Mouse (Mus musculus): ENCODE measurements around the gene Slc39a5.
A peak's percentile ranks its signal among the peaks of the same experiment; 100 is the strongest.

The Slc39a5 gene

DNA sequence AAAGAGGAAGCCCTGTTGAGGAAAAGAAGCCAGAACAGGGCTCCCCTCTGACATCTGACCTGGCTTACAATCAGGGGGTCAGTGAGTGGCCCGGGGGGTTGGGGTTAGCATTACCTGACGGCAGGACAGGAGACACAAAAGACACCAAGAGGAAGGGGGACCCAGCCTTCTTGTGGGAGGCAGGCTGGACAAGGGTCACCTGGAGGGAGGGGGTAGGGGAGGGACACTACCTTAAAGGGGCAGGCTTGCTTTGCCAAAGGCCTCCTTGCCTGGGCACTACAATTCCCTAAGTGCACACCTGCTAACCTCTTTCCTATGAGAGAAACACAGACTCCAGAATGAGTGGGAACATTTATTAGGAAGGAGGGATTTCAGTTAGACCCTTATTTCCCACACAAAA, at the start of gene Slc39a5:
TSS of gene Slc39a5 (minus strand) at position 174 of the 400 bp plus-strand sequence.
- peak; percentile 63 for DNase-seq

DNA sequence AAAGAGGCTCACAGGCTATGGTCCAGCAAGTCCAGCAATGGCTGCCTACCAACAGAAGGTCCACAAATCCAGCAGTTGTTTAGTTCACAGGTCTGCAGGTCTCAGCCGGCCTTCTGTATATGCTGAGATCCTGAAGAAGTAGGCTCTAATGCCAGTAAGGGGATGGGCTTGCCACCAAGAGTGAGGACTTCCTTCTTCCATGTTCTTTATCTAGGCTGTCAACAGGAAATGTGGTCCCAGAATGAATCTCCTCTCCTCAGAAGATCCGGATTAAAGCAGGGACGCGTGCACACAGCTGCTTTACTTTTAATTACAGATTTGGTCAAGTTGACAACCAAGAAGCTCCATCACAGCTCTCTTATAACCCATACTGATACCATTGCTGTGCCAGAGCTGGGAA, 44.4 kb upstream of the Slc39a5 start:
- DNase-seq = peak; percentile 15

DNA sequence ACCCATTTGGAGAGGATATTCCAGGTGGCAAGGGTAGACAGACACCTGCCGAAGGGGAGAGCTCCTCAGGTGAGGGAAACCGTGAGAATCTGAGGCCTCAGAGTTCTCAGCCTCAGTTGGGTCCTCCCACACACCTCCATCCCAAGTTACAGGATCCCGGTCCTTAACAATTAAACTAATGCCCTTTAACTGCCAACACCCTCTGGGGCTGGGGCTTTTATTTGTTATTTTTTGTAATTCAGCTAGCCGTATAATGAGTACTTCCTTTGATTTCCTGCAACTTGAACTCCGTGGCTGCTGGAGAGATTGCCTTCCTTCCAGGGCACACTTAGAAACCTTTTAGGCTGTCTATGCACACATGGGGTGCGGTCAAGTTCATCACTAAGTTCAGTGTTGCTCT, 43.3 kb upstream of the Slc39a5 start:
- DNase-seq = no peak

DNA sequence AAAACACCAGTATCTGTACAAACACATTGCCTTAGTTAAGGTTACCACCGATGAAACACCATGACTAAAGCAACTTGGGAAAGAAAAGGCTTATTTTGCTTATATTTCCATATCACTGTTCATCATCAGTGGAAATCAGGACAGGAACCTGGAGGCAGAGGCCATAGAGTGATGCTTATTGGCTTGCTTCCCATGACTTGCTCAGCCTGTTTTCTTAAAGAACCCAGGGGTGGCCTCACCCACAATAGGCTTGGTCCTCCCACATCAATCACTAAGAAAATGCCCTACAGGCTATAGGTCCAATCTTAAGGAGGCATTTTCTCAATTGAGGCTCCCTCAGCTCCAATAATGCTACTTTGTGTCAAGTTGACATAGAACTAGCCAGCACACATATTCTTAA, 41.7 kb upstream of the Slc39a5 start:
- no peak for DNase-seq

DNA sequence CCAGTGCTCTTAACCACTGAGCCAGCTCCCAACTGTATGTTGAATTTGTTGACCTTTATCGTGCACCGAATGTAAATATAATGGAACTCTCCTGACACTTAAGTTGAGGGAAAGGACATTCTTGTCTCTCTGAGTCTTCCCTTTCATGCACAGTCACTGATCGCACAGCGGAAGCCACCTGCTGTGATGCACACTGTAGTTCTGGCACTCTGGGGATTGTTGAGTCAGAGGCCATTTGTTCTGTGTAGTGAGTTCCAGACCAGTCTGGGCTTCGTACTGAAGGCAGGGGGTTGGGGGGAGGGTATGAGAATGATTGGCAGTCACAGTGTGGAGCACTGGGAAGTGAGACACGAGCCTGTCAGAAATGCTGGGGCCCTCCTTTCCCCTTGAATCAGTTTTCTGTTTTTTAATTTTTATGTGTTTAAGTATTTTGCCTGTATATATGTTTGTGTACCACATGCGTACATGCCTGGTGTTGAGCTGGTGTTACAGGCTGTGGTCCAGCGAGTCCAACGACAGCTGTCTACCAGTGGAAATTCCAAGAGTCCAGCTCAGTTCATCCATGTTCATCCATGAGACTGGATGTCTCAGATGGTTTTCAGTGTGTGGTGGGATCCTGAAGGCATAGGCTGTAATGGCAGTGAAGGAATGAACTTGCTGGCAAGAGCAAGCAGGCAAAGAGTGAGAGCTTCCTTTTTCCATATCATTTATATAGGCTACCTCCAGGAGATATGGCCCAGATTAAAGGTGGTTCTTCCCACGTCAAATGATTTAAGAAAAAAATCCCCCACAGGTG, 40.5 kb upstream of the Slc39a5 start:
- no peak for DNase-seq

DNA sequence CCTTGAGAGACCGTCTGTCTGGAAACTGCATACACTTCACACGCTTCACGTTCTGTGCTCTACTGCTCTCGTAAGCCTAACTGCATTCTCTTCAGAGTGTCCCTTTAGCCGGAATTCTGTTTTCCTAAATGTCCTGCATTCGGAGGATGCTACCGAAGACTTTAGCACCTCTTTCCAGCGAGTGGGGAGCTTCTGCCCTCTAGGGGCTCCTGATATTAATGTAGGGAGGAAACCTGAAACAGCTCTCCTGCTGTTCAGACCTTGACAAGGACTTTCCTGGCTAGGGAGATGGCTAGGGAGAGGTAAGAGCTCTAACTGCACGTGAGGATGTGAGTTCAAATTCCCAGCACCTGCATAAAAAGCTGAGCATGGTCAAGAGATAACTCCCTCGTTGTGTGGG, 39.4 kb upstream of the Slc39a5 start:
- DNase-seq = peak; percentile 58

DNA sequence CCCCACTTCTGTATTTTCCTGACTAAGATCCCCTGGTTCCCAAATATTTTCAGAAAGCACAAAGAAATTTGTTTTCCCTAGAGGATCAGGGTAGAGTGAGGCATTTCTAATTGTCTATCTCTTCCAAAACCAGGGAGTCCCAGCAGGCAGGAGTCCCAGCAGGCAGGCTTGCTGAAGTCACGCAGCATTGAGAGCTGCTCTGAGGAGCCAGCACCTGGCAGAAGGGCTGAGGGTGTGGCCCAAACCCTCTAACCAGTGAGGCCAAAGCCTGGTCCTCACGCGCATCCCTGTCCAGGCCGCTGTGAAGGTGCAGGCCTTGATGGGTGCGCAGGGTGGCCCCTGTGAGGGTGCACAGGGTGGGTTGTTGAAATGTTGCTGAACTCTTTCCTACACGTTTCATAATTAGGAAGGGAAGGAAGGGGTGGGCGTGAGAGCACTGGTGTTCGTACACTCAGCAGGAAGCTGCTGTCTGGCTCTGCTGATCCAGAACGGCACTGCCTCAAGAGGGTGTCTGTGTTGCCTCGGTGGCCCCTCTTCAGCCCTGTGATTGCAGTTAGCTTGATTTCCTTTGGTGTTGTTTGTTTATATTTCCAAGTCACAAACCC, 37.7 kb upstream of the Slc39a5 start:
- DNase-seq = peak; percentile 50

DNA sequence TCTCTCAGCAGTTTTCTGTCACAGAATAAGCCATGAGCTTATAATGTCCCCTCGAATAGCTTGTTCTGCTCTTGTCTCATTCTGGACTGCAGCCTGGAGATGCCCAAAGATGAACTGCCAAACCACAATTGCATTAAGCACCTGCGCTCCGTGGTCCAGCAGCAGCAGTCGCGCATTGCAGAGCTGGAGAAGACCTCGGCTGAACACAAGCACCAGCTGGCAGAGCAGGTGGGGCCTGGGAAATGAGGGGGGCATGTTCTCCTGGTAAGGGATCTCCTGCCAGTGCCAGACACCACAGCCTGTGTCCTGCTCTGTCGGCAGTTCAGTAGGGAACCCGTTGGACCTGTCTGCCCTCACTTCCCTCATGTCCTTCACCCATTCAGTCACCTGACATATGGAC, 35.3 kb upstream of the Slc39a5 start:
- DNase-seq = no peak

DNA sequence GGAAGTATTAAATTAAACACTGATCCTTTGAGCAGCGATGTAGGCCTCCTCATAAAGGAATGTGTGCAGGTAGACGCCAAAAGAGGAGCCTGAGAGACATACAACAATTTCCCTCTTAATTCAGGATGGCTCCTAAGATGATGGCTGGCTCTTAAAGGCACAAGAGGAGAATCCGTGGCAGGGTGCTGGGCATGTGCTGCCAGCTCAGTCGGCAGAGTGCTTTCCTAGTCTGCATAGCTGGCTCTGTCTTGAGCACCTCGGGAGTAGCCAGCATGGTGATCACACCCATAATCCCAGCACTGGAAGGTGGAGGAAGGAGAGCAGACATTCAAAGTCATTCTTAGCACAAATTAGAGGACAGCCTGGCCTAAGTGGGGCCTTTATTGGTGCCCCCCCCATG, 34.8 kb upstream of the Slc39a5 start:
- no peak for DNase-seq

DNA sequence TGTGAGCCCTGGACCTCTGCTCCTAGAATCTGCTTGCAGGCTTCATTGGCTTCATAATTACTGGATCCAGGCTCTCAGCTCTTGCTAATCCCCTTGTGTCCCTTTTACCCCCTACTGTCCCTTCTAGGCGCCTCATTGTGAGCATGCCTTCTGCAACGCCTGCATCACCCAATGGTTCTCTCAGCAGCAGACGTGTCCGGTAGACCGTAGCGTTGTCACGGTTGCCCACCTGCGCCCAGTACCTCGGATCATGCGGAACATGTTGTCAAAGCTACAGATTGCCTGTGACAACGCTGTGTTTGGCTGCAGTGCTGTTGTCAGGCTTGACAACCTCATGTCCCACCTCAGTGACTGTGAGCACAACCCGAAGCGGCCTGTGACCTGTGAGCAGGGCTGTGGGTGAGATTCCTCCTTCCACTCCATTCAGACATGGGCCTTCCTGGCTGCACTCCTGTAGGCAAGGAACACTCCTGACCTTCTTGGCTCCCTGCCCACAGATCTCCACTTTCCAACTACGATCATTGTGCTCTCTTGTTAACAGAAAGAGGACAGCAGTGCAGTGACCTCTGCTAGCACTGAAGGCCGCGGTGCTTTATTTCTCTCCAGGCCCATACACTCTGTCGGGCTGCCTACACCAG, 34.3 kb upstream of the Slc39a5 start:
- DNase-seq = peak; percentile 89

DNA sequence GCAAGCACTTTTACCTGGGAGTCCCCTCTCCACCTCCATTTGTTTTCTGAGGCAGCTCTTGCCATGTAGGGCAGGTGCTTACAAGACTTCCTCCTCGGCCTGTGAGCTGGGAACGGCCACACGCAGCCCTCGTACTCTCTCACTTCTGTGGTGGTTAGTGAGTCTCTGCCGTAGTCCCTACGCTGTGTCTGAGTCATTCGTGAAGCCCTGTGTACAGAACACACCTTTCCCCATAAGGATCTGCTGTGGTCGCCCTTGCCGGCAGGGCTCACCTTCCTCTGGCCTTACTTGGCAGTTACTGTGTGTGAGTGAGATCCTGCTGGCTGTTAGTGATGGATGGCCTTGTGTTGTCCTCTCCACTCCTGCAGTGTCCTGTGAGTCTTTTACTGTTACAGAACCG, 33.7 kb upstream of the Slc39a5 start:
- no peak for DNase-seq

DNA sequence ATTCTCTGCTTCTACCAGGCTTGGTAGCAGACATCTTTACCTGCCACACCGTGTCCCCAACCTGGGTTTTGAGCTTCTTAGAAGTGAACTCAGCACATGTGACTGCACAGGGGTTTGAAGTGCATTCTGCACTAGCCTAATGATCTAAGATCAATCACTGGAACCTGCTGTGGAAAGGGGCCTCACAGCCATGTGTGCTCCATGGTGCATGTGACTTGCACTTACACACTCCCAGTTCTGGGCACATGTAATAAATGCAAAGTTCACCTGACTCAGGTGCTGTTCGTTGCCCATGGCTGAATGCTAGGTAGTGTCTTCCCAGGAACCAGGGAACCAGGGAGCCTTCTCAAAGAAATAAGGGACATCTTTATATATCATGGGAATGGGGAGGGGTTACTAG, 32.4 kb upstream of the Slc39a5 start:
- DNase-seq = no peak

DNA sequence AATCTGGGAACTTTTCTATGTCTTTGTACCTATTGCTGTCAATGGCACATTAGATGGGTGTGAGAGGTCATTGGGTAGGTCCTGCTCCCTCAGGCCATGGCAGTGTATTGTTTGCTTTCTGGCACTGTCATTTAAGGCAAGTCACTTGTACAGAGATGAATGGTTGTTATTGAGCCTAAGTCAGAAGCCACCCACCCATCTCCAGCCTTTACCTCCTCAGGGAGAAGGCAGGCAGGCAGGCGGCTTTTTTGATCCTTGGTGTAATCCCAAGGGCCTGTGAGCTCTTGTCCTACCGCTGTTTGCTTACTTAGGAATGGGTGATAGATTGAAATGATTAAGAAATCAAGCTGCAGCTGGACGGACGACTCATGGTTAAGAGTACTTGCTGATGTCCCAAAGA, 28.4 kb upstream of the Slc39a5 start:
- DNase-seq = no peak

DNA sequence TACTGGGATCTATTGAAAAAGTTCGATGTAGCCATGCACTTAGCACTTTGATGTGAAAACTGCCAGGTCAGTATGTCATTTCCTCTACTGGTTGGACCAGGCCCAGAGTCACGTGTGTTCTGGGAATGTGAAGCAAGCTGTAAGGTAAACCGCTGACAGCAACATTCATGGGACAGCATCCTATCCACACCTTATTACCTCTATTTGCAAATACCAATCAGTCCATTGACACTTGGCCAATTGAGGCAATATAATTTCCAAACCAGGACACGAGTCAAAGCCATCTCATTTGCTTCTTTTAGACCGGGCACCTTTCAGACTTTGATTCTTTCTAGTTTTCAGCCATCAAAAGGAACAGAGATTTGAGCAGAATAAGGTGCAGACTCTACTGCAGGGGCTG, 28.0 kb upstream of the Slc39a5 start:
- DNase-seq = no peak

DNA sequence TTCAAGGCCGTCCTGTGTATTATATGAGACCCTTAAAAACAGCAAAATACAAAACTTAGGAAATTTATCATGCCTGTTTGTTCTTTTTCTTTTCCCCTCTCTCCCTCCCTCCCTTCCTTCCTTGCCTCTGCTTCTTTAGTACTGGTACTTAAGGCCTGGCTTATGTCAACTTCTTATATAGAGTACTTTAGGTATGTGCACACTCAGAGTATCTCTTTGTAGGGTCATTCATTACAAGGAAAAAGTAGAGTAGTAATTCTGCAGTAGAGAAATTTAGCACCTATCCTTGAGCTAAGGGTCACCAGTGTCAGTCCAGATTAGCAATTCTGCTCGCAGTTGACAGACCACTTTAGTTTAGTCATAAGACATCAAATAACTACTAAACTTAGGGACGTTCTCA, 24.2 kb upstream of the Slc39a5 start:
- DNase-seq = no peak

DNA sequence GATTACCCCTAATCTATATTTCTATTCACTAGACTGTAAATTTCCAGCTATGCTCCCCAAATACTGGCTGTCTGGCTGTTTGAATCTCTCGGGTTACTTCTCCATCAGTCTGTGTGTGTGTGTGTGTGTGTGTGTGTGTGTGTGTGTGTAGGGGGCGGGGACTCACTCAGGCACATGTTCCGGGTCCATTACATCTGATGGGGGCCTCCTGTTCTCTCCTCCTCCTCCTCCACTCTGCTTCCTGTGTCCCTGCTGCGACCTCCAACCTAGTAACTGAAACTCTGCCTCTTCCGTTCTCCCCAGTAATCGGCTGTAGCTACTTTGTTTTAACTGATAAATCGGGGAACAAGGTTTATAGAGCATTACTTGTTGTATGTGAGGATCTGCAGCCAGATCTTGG, 23.6 kb upstream of the Slc39a5 start:
- DNase-seq = peak; percentile 51

DNA sequence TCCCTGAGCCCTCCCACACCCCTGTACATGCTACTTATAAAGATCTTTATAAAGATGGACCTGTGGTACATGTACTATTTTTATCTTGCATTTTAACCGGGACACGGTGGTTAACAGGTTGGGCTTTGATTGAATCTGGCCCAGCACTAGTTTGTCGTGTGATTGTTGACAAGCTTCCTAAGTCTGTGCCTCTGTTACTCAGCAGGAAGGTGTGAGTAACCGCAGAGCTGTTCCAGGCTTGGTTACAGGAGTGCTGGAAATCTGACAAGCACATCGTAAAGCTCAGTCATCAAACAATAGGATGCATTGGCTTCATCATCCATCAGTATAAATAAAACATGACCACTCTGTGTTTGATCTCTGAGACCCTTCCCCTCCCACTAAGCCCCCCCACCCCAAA, 21.4 kb upstream of the Slc39a5 start:
- no peak for DNase-seq

DNA sequence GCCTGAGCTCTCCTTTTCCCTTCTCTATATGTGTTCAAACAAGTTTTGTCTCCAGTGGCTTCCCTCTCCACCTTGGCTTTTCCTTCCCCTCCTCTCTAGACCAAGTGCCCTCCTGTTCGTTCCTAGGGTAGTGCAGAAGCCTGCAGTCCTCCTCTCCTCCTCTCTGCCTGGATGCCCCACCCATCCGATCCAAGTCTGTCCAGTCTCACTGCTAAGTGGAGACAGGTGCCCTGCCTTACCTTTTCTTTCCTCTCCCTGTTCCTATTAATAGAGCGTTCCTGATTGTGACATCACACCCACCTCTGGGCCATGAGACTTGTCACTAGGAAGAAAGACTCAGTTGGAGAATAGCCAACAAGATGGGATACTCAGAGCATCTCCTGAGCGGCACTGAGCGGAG, 13.8 kb upstream of the Slc39a5 start:
- no peak for DNase-seq

DNA sequence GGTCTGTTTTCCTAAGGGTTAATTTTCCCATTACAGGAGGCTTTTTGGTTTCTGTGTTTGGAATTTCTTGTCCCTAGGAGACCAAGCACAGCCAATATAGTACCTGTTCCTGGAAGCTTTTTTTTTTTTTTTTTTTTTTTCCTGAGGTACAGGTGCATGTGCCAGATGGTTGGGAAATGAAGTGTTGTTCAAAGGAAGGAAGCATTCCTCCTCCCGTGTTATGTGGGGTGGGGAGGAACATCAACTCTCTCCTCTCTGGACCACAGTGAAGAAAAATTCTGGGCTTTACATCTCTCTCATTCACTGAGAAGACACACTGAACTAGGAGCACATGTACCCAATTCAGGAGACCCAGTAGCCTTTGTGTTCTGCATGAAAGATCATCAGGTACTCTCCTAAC, 12.0 kb upstream of the Slc39a5 start:
- no peak for DNase-seq

DNA sequence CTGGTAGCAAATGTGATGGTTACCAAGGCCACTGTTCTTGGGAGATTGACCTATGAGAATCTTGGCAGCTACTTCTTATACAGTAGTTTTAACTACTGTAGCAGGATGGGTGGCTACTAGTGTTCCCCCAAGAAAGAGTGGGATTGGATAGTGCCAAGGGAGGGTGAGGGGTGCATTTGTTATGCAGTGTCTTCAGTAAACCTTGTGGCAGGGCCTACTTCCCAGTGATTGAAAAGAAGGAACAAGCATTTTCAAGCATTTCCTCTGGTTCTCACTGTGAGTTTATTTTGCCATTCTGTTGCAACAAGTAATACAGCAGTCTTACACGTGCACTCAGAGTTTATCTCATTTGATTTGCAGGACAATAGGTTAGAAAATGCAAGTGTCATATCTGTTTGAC, 11.5 kb upstream of the Slc39a5 start:
- DNase-seq = no peak

DNA sequence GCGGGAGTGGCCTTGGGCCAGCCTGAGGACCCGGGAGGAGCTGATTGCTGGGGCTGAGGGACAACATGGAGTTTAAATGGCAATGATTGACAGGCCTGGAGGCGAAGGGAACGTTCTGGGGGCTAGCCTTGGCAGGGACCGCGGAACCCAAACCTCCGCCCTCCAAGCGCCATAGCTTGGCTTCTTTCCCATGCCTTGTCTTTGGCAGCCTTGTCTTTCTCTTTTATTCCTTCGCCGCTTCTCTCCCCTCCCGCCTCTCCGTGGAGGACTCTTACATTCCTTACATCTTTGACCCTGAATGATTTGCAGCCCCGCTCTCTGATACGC, 11.0 kb upstream of the Slc39a5 start:
- DNase-seq = no peak

DNA sequence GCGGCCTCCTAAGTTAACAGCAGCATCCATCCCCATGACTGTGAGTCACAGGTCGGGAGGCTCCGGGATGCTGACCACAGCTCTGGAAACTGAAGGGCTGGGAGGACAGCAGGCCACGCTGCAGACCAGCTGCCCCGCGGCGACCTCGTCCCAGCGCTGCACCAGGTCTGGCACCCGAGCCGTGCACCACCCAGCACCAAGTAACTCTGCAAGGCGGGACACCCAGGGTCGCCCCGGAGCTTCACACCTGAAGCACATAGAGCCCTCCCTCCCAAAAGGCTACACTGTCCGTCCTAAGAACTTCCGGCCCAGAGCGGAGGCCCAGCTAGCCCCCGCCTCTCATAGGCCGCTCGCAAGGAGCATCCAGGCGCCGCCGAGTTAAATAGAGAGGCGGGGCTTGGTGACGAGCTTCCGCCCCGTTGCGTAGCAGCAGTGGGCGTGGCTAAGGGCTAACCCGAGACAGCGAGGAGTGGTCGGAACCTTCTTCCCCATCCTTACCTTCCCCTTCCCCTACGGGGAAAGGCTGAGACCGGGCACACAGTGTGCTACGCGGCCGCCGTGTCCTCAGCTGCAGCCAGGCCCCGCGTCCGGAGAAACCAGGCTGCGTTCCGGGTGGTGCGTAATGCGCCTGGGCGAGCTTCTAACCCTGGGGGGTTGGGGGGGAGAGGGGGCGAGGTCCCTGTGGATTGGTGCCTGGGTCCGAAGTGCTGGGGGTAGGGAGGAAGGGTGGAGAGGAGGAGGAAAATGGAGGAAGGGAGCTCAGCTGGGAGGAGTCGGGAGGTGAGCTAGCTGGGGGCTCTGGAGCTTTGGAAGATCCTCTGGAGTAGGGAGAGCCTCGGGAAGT, 10.4 kb upstream of the Slc39a5 start, which contains the start of the genes Nabp2 and Rnf41:
TSS of gene Nabp2 (minus strand) at position 282 of the 844 bp plus-strand sequence.
TSS of gene Rnf41 (plus strand) at position 447 of the 844 bp plus-strand sequence.
- DNase-seq = peak; percentile 99

DNA sequence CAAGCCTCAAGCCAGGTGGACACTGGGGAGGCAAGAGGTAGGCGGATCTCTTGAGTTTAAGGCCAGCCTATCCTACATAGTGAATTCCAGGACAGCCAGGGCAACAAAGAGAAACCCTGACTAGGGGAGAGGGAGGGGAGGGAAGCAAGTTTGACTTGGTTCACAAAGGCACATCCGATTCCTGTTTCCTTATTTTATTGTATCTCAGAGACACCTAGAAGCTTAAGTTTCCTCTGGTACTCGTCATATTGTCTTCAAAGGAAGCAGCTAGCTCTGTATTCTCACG, 9.5 kb upstream of the Slc39a5 start:
- DNase-seq = peak; percentile 16
